26 mouse cellular contexts compared by ENCODE assay signal in genomic region chr12:31282241-31282640, GRCm38 (mm10). TPM values are rescaled to one million over a fixed set of nuclear protein-coding genes. Genes with fewer than 3 reads are reported as not detected.
DNase-seq lines count a peak whose midpoint lies in the region; ATAC-seq lines count a peak whose summit lies in the region.
"Had no signal": no experiment of that assay in that cellular context is flagged by ENCODE, and none has a peak within 500 bp of the region (broad histone marks: within the 10 kb centered on the region; RNA-seq: fewer than 3 reads in every experiment).

No protein-coding gene starts in this region.

- peak; percentile 56 for DNase-seq in adrenal gland, adult 2 months
- DNase-seq in adrenal gland, postnatal 4 days (ENCODE audit: low spot score in 2 of 2): no peak
- peak; percentile 60 for DNase-seq in kidney, adult 11 months
- peak; percentile 60 to 73 for DNase-seq in kidney, postnatal 25 days
- DNase-seq in kidney, postnatal 10 days: no peak
- no peak for DNase-seq in hindbrain, embryonic 10.5 days (ENCODE audit: low spot score)
- DNase-seq: cerebellum, adult 11-12 months; cerebellum, adult 9-10 months; cerebellum, postnatal 25 days; gastrocnemius, postnatal 36 days; heart, adult 11 months; heart, postnatal 14 days had no signal

- no peak for ATAC-seq in kidney, embryonic 14.5 days (ENCODE audit: low FRiP score, low TSS enrichment)
- ATAC-seq: forebrain, embryonic 15.5 days had no signal

- H3K9ac ChIP-seq in kidney, embryonic 14.5 days (ENCODE audit: low read depth, low read length): no peak overlapping the region
- H3K9ac ChIP-seq: embryonic facial prominence, embryonic 12.5 days; forebrain, embryonic 15.5 days; hindbrain, embryonic 14.5 days had no signal

- no peak overlapping the region for H3K4me3 ChIP-seq in kidney, embryonic 14.5 days (ENCODE audit: low read length)
- no peak overlapping the region for H3K4me3 ChIP-seq in hindbrain, embryonic 10.5 days
- H3K4me3 ChIP-seq: embryonic facial prominence, embryonic 12.5 days; forebrain, embryonic 15.5 days; heart, embryonic 10.5 days had no signal

- no peaks in the 10 kb centered on the region for H3K9me3 ChIP-seq in kidney, embryonic 14.5 days (ENCODE audit: control insufficient read depth, low read length)
- H3K9me3 ChIP-seq in hindbrain, embryonic 10.5 days: no peaks in the 10 kb centered on the region
- H3K9me3 ChIP-seq: embryonic facial prominence, embryonic 12.5 days; forebrain, embryonic 15.5 days; heart, embryonic 10.5 days had no signal

- no peaks in the 10 kb centered on the region for H3K27me3 ChIP-seq in kidney, embryonic 14.5 days (ENCODE audit: control insufficient read depth, insufficient read depth, low read length)
- H3K27me3 ChIP-seq in hindbrain, embryonic 10.5 days (ENCODE audit: insufficient read depth, poor library complexity, severe bottlenecking): no peaks in the 10 kb centered on the region
- H3K27me3 ChIP-seq: embryonic facial prominence, embryonic 12.5 days; forebrain, embryonic 15.5 days had no signal

- no peak overlapping the region for H3K4me2 ChIP-seq in kidney, embryonic 14.5 days (replicated peaks; ENCODE audit: low read depth, low read length)
- H3K4me2 ChIP-seq: embryonic facial prominence, embryonic 12.5 days; forebrain, embryonic 15.5 days; hindbrain, embryonic 14.5 days had no signal

- no peak overlapping the region for H3K27ac ChIP-seq in kidney, embryonic 14.5 days (ENCODE audit: low read depth, low read length)
- no peak overlapping the region for H3K27ac ChIP-seq in hindbrain, embryonic 10.5 days
- H3K27ac ChIP-seq: embryonic facial prominence, embryonic 12.5 days; forebrain, embryonic 15.5 days; heart, embryonic 10.5 days; hindbrain, embryonic 14.5 days had no signal

- H3K4me1 ChIP-seq in kidney, embryonic 14.5 days (ENCODE audit: control insufficient read depth, insufficient read depth, low read length): no peaks in the 10 kb centered on the region
- H3K4me1 ChIP-seq in hindbrain, embryonic 10.5 days (replicated peaks): no peaks in the 10 kb centered on the region

- 82% methylated on average over 5 of the region's 5 CpGs for WGBS in kidney, embryonic 14.5 days
- 91% methylated on average over 5 of the region's 5 CpGs for WGBS in hindbrain, embryonic 10.5 days

- H3K36me3 ChIP-seq in kidney, embryonic 14.5 days (ENCODE audit: control insufficient read depth, insufficient read depth, low read length): peaks cover 93% of the 10 kb centered on the region
- peaks cover 7% of the 10 kb centered on the region; the same call in 1 of the 2 replicates for H3K36me3 ChIP-seq in hindbrain, embryonic 10.5 days
- H3K36me3 ChIP-seq: forebrain, embryonic 15.5 days had no signal

RNA-seq across cellular contexts. Expression of gene Lamb1, which starts 17.2 kb away (rescaled TPM):
- total RNA-seq in adrenal gland, adult 2 months (2021): 100 to 1,000 TPM; 129 to 147 TPM
- 33.2 and 35.8 TPM in 2 replicates for polyA plus RNA-seq in adrenal gland, adult 2 months (2012; rRNA removed)
- 100 to 1,000 TPM; 236 to 271 TPM for total RNA-seq in adrenal gland, postnatal 4 days (2021)
- 65.2 and 121 TPM in 2 replicates for polyA plus RNA-seq in kidney, embryonic 14.5 days (2014; fragmentation: Nextera tagmentation; extraction: Ambion mirVana)
- 21.8 and 23.7 TPM in 2 replicates for polyA plus RNA-seq in hindbrain, embryonic 10.5 days (2016; fragmentation: Nextera tagmentation; extraction: Ambion mirVana)
- total RNA-seq: hematopoietic stem cell, adult 5-6 weeks; MEL had no signal

RNA-seq across cellular contexts. Expression of gene Gm6993, which starts 41.7 kb away (rescaled TPM):
- not detected for total RNA-seq in adrenal gland, adult 2 months (2021)
- polyA plus RNA-seq in adrenal gland, adult 2 months (2012; rRNA removed): not detected in 2 replicates
- total RNA-seq in adrenal gland, postnatal 4 days (2021): not detected
- polyA plus RNA-seq in kidney, embryonic 14.5 days (2014; fragmentation: Nextera tagmentation; extraction: Ambion mirVana): not detected in 2 replicates
- polyA plus RNA-seq in hindbrain, embryonic 10.5 days (2016; fragmentation: Nextera tagmentation; extraction: Ambion mirVana): not detected in 2 replicates
- total RNA-seq: adrenal gland, adult 18-20 months; gastrocnemius, adult 8-10 months; gastrocnemius, postnatal 36 days; heart, postnatal 14 days; hematopoietic stem cell, adult 5-6 weeks; MEL had no signal
- polyA plus RNA-seq: brain, embryonic 14.5 days; C2C12; cortical plate, adult 2 months; embryonic facial prominence, embryonic 12.5 days; forebrain, embryonic 11.5 days; forebrain, embryonic 15.5 days; heart, embryonic 10.5 days; heart, embryonic 14.5 days; hindbrain, embryonic 14.5 days had no signal

Comparison
In these comparisons a context has a peak if more than half of its experiments do, and no peak if none do; other contexts are left out.
1. DNase-seq: peak in adrenal gland, adult 2 months (single experiment), kidney, adult 11 months (single experiment) and kidney, postnatal 25 days (2 of 2); none in adrenal gland, postnatal 4 days (0 of 2), kidney, postnatal 10 days (single experiment) and hindbrain, embryonic 10.5 days (single experiment).